Mouse (Mus musculus): Measurements from ENCODE around the gene Cdh8. TPM values are rescaled to one million over a fixed set of nuclear protein-coding genes. Genes with fewer than 3 reads are reported as not detected.
"Not testable (repeated sequence)": the region's sequence is repeated elsewhere in the genome, so short reads cannot be mapped to it uniquely, and the experiment has no call there.

Gene Cdh8
- polyA plus RNA-seq, 2 experiments, result 2.6 to 3.0 TPM

DNA sequence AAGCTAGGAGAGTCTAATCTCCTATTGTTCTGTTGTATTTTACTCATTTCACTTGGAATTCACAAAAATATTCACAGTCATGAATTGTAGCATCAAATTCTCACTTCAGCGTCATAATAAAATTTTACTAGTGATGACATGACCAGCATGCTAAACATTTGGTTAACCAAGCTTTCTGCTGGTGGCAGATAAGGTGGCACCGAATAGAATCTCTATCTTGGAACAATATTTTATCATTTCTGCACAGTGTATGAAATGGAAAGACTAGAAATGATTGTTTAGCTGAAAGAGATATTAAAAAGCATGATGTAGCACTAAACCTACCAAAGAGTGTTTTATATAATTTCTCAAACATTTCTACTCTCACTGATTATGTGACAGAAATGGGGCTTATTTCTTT, 225.6 kb downstream of the Cdh8 start:
- DNase-seq (ENCODE audit: low spot score) (no peak), ATAC-seq (ENCODE audit: low FRiP score, low read depth) (no peak)
- no peaks in the 10 kb centered on the region for H3K4me1 ChIP-seq (ENCODE audit: control insufficient read depth, insufficient read depth, low read length)
- H3K9me3 ChIP-seq (ENCODE audit: control insufficient read depth, low read length), result no peaks in the 10 kb centered on the region
- no peak overlapping the region for H3K9ac ChIP-seq (ENCODE audit: low read depth, low read length, severe bottlenecking)
- H3K27me3 ChIP-seq (ENCODE audit: control insufficient read depth, insufficient read depth, low read length), result no peaks in the 10 kb centered on the region
- no peak overlapping the region for H3K4me3 ChIP-seq (replicated peaks; ENCODE audit: low read length)
- no peak overlapping the region for H3K27ac ChIP-seq (replicated peaks; ENCODE audit: low read depth, low read length)
- no peak for TF ChIP-seq POLR2A (IDR thresholded peaks at IDR 0.05; ENCODE audit: borderline replicate concordance, extremely low read depth, insufficient read depth, insufficient read length)
- no peaks in the 10 kb centered on the region for H3K36me3 ChIP-seq (ENCODE audit: control insufficient read depth, insufficient read depth, low read length)
- 89% methylated on average over 2 of the region's 2 CpGs for WGBS
- no peak overlapping the region for H3K4me2 ChIP-seq (replicated peaks; ENCODE audit: low read depth, low read length, severe bottlenecking)

- no peaks in the 10 kb centered on the region for H3K4me1 ChIP-seq (ENCODE audit: control insufficient read depth, insufficient read depth, low read length)
- no peak overlapping the region for H3K4me2 ChIP-seq (replicated peaks; ENCODE audit: low read depth, low read length, severe bottlenecking)
- TF ChIP-seq POLR2A (IDR thresholded peaks at IDR 0.05; ENCODE audit: borderline replicate concordance, extremely low read depth, insufficient read depth, insufficient read length), result no peak
Observed at GRCm38 (mm10) chr8:99186879-99187278, 229.4 kb downstream of the Cdh8 start.

GRCm38 (mm10) chr8:99184186-99184585, 232.1 kb downstream of the Cdh8 start:
- Histone ChIP-seq H3K36me3 (ENCODE audit: control insufficient read depth, insufficient read depth, low read length) (no peaks in the 10 kb centered on the region), H3K9me3 (ENCODE audit: control insufficient read depth, low read length) (no peaks in the 10 kb centered on the region), H3K4me2 (replicated peaks; ENCODE audit: low read depth, low read length, severe bottlenecking) (no peak overlapping the region), H3K4me3 (replicated peaks; ENCODE audit: low read length) (no peak overlapping the region), H3K27ac (replicated peaks; ENCODE audit: low read depth, low read length) (no peak overlapping the region), H3K9ac (ENCODE audit: low read depth, low read length, severe bottlenecking) (no peak overlapping the region), H3K4me1 (ENCODE audit: control insufficient read depth, insufficient read depth, low read length) (no peaks in the 10 kb centered on the region), H3K27me3 (ENCODE audit: control insufficient read depth, insufficient read depth, low read length) (no peaks in the 10 kb centered on the region)
- no peak for ATAC-seq (ENCODE audit: low FRiP score, low read depth)
- DNase-seq (ENCODE audit: low spot score), result no peak
- TF ChIP-seq POLR2A (IDR thresholded peaks at IDR 0.05; ENCODE audit: borderline replicate concordance, extremely low read depth, insufficient read depth, insufficient read length), result no peak

More at GRCm38 (mm10) chr8:99186879-99187278, 229.4 kb downstream of the Cdh8 start:
- no peak overlapping the region for H3K9ac ChIP-seq (ENCODE audit: low read depth, low read length, severe bottlenecking)
- DNase-seq (ENCODE audit: low spot score) (no peak), ATAC-seq (ENCODE audit: low FRiP score, low read depth) (no peak)
- no peak overlapping the region for H3K27ac ChIP-seq (replicated peaks; ENCODE audit: low read depth, low read length)
- WGBS, result 94% methylated on average over 5 of the region's 5 CpGs
- no peaks in the 10 kb centered on the region for H3K9me3 ChIP-seq (ENCODE audit: control insufficient read depth, low read length)
- no peaks in the 10 kb centered on the region for H3K27me3 ChIP-seq (ENCODE audit: control insufficient read depth, insufficient read depth, low read length)
- no peak overlapping the region for H3K4me3 ChIP-seq (replicated peaks; ENCODE audit: low read length)
- H3K36me3 ChIP-seq (ENCODE audit: control insufficient read depth, insufficient read depth, low read length), result no peaks in the 10 kb centered on the region

DNA sequence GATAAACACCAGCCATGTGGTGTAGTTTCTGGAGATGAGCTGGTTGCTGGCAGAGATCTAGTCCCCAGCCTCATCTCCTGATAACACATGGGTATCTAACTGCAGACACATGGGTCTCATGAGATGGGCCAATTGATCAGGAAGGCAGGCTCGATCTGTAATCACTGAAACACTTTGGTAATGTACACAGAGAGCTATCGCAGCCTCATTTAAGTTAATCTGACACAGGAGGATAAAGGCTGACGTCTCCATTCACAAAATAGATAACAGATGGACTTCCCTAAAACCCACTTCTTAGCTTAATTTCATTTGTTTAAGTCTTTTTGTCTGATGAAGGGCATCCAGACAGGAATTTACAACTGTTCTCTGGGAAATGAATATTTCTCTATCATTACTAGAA, 249.3 kb downstream of the Cdh8 start:
- WGBS, result 64% methylated on average over 3 of the region's 3 CpGs
- Histone ChIP-seq H3K9me3 (ENCODE audit: control insufficient read depth, low read length) (no peaks in the 10 kb centered on the region), H3K4me2 (replicated peaks; ENCODE audit: low read depth, low read length, severe bottlenecking) (no peak overlapping the region), H3K4me1 (ENCODE audit: control insufficient read depth, insufficient read depth, low read length) (no peaks in the 10 kb centered on the region), H3K4me3 (replicated peaks; ENCODE audit: low read length) (no peak overlapping the region), H3K27ac (replicated peaks; ENCODE audit: low read depth, low read length) (no peak overlapping the region), H3K27me3 (ENCODE audit: control insufficient read depth, insufficient read depth, low read length) (no peaks in the 10 kb centered on the region), H3K36me3 (ENCODE audit: control insufficient read depth, insufficient read depth, low read length) (no peaks in the 10 kb centered on the region), H3K9ac (ENCODE audit: low read depth, low read length, severe bottlenecking) (no peak overlapping the region)
- DNase-seq (ENCODE audit: low spot score) (no peak), ATAC-seq (ENCODE audit: low FRiP score, low read depth) (no peak)
- TF ChIP-seq POLR2A (IDR thresholded peaks at IDR 0.05; ENCODE audit: borderline replicate concordance, extremely low read depth, insufficient read depth, insufficient read length), result no peak

DNA sequence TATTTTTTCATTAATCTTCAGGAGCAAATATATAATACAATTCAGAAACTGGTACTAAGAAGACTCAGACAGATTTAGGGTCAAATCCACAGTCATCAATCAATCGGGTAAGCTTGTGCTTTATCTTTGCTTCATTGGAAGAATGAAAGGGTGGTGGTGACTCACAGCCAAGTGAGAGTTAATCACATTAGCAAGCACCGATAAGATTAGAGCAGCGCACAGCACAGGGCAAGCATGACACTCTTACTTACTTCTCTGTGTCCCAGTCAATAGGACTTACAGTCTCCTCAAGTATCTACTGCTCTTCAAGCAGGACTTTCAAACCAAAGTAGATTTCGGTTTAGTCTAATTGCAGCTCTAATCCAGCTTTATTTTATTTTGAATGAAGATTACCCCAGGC, 254.6 kb downstream of the Cdh8 start:
- no peak overlapping the region for H3K4me2 ChIP-seq (replicated peaks; ENCODE audit: low read depth, low read length, severe bottlenecking)
- no peak overlapping the region for H3K9ac ChIP-seq (ENCODE audit: low read depth, low read length, severe bottlenecking)
- WGBS, result 70% methylated on average over 4 of the region's 4 CpGs
- no peaks in the 10 kb centered on the region for H3K27me3 ChIP-seq (ENCODE audit: control insufficient read depth, insufficient read depth, low read length)
- TF ChIP-seq POLR2A (IDR thresholded peaks at IDR 0.05; ENCODE audit: borderline replicate concordance, extremely low read depth, insufficient read depth, insufficient read length), result no peak
- no peaks in the 10 kb centered on the region for H3K4me1 ChIP-seq (ENCODE audit: control insufficient read depth, insufficient read depth, low read length)
- H3K4me3 ChIP-seq (replicated peaks; ENCODE audit: low read length), result no peak overlapping the region
- ATAC-seq (ENCODE audit: low FRiP score, low read depth), result no peak
- no peaks in the 10 kb centered on the region for H3K36me3 ChIP-seq (ENCODE audit: control insufficient read depth, insufficient read depth, low read length)
- no peak overlapping the region for H3K27ac ChIP-seq (replicated peaks; ENCODE audit: low read depth, low read length)
- no peaks in the 10 kb centered on the region for H3K9me3 ChIP-seq (ENCODE audit: control insufficient read depth, low read length)
- no peak for DNase-seq (ENCODE audit: low spot score)

GRCm38 (mm10) chr8:99145436-99145835, 270.8 kb downstream of the Cdh8 start:
- Histone ChIP-seq H3K9me3 (ENCODE audit: control insufficient read depth, low read length) (no peaks in the 10 kb centered on the region), H3K4me1 (ENCODE audit: control insufficient read depth, insufficient read depth, low read length) (no peaks in the 10 kb centered on the region), H3K9ac (ENCODE audit: low read depth, low read length, severe bottlenecking) (no peak overlapping the region), H3K27ac (replicated peaks; ENCODE audit: low read depth, low read length) (no peak overlapping the region), H3K4me2 (replicated peaks; ENCODE audit: low read depth, low read length, severe bottlenecking) (no peak overlapping the region), H3K27me3 (ENCODE audit: control insufficient read depth, insufficient read depth, low read length) (no peaks in the 10 kb centered on the region), H3K36me3 (ENCODE audit: control insufficient read depth, insufficient read depth, low read length) (no peaks in the 10 kb centered on the region), H3K4me3 (replicated peaks; ENCODE audit: low read length) (no peak overlapping the region)
- no peak for DNase-seq (ENCODE audit: low spot score)
- no peak for ATAC-seq (ENCODE audit: low FRiP score, low read depth)
- TF ChIP-seq POLR2A (IDR thresholded peaks at IDR 0.05; ENCODE audit: borderline replicate concordance, extremely low read depth, insufficient read depth, insufficient read length), result no peak
- 90% methylated on average over 6 of the region's 6 CpGs for WGBS

GRCm38 (mm10) chr8:99144761-99145160, 271.5 kb downstream of the Cdh8 start:
- ATAC-seq (ENCODE audit: low FRiP score, low read depth); H3K4me1 ChIP-seq (ENCODE audit: control insufficient read depth, insufficient read depth, low read length): not testable (repeated sequence)
- WGBS, result 29% methylated on average over 1 of the region's 1 CpGs

More at GRCm38 (mm10) chr8:99144761-99145160, 271.5 kb downstream of the Cdh8 start:
- not testable (repeated sequence) for H3K27me3 ChIP-seq (ENCODE audit: control insufficient read depth, insufficient read depth, low read length); H3K9ac ChIP-seq (ENCODE audit: low read depth, low read length, severe bottlenecking); H3K9me3 ChIP-seq (ENCODE audit: control insufficient read depth, low read length); H3K4me2 ChIP-seq (replicated peaks; ENCODE audit: low read depth, low read length, severe bottlenecking); H3K27ac ChIP-seq (replicated peaks; ENCODE audit: low read depth, low read length); H3K4me3 ChIP-seq (replicated peaks; ENCODE audit: low read length); H3K36me3 ChIP-seq (ENCODE audit: control insufficient read depth, insufficient read depth, low read length); DNase-seq (ENCODE audit: low spot score)
